ENCODE assay signal across 9 mouse cellular contexts in the genomic region with DNA sequence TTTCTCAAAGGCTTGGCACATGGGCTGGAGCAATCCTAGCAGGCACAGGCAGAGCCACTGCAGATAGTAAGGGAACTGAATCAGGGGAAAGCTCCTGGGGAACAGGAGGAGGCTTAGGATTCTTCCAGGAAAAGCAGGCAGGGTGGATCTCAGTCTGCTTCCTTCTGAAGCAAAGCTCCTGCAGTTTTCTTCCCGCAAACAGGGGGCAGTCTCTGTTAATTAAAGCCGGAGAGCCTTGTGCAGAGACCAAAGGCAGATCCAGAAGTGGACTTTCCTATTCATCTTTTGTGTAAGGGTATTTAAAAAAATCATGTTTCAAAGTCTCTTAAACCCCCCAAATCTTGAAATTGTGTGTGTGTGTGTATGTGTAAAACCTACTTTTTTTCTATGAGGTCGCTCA. TPM values are rescaled to one million over a fixed set of nuclear protein-coding genes. Genes with fewer than 3 reads are reported as not detected.
DNase-seq lines count a peak whose midpoint lies in the region; ATAC-seq and TF ChIP-seq lines count a peak whose summit lies in the region.
"Had no signal": no experiment of that assay in that cellular context is flagged by ENCODE, and none has a peak within 500 bp of the region (broad histone marks: within the 10 kb centered on the region; RNA-seq: fewer than 3 reads in every experiment).

No protein-coding gene starts in this region.

- H3K4me3 ChIP-seq in heart, postnatal 0 days (ENCODE audit: low read depth, low read length), result no peak overlapping the region
- H3K4me3 ChIP-seq in CH12.LX (replicated peaks in 1 of 3; ENCODE audit: low read depth in 2 of 3, low read length in 2 of 3, poor library complexity in 1 of 3), result no peak overlapping the region
- H3K4me3 ChIP-seq in liver, postnatal 0 days (ENCODE audit: low read depth, low read length), result no peak overlapping the region
- H3K4me3 ChIP-seq in forebrain, embryonic 11.5 days (ENCODE audit: low read depth, low read length), result no peak overlapping the region
- H3K4me3 ChIP-seq: heart, embryonic 15.5 days had no signal

- H3K36me3 ChIP-seq in heart, postnatal 0 days (replicated peaks; ENCODE audit: control insufficient read depth, insufficient read depth, low read length), result no peaks in the 10 kb centered on the region
- no peaks in the 10 kb centered on the region for H3K36me3 ChIP-seq in CH12.LX (replicated peaks in 1 of 2; ENCODE audit: control insufficient read depth in 1 of 2, insufficient read depth in 1 of 2, low read length in 1 of 2)
- no peaks in the 10 kb centered on the region for H3K36me3 ChIP-seq in liver, postnatal 0 days (replicated peaks; ENCODE audit: insufficient read depth, low read length)
- no peaks in the 10 kb centered on the region for H3K36me3 ChIP-seq in forebrain, embryonic 11.5 days (ENCODE audit: control insufficient read depth, insufficient read depth, low read length)
- H3K36me3 ChIP-seq: heart, embryonic 15.5 days had no signal

- in situ Hi-C loops in CH12.LX (cut with MboI; ENCODE audit: low pct_ligation_motif_present, low pct_unique_long_range_greater_than_20kb, low sequenced_read_pairs), result no loop called here

- TF ChIP-seq CTCF in heart, postnatal 0 days (IDR thresholded peaks at IDR 0.05; ENCODE audit: low read depth), result peak; percentile 60
- peak; percentile 16 to 63; a peak in 2 of 4 replicates for TF ChIP-seq CTCF in CH12.LX (conservative IDR thresholded peaks at IDR 0.05 in 1 of 2, IDR thresholded peaks at IDR 0.05 in 1 of 2; ENCODE audit: low read depth in 2 of 2, low read length in 2 of 2)
- TF ChIP-seq CTCF in liver, postnatal 0 days (IDR thresholded peaks at IDR 0.05; ENCODE audit: low read depth), result peak; percentile 62

- no peak overlapping the region for H3K4me2 ChIP-seq in heart, postnatal 0 days (ENCODE audit: low read depth, low read length)
- no peak overlapping the region for H3K4me2 ChIP-seq in CH12.LX (ENCODE audit: insufficient read depth, low read depth, poor library complexity, severe bottlenecking)
- H3K4me2 ChIP-seq in liver, postnatal 0 days (ENCODE audit: low read depth, low read length), result no peak overlapping the region
- no peak overlapping the region for H3K4me2 ChIP-seq in forebrain, embryonic 11.5 days (ENCODE audit: low read depth, low read length, severe bottlenecking)
- H3K4me2 ChIP-seq: heart, embryonic 15.5 days had no signal

- H3K27me3 ChIP-seq in heart, postnatal 0 days (ENCODE audit: control insufficient read depth, insufficient read depth, low read length), result peaks cover 51% of the 10 kb centered on the region
- no peaks in the 10 kb centered on the region for H3K27me3 ChIP-seq in CH12.LX (replicated peaks)
- H3K27me3 ChIP-seq in liver, postnatal 0 days (ENCODE audit: insufficient read depth, low read length), result peaks cover 47% of the 10 kb centered on the region
- peaks cover 41% of the 10 kb centered on the region for H3K27me3 ChIP-seq in forebrain, embryonic 11.5 days (ENCODE audit: control insufficient read depth, insufficient read depth, low read length)

- no peak for TF ChIP-seq POLR2A in CH12.LX (IDR thresholded peaks at IDR 0.05; ENCODE audit: low read depth, low read length)

- no peaks in the 10 kb centered on the region for H3K9me3 ChIP-seq in heart, postnatal 0 days (replicated peaks; ENCODE audit: control insufficient read depth, low read length)
- H3K9me3 ChIP-seq in CH12.LX (replicated peaks; ENCODE audit: low read length), result peaks cover 20% of the 10 kb centered on the region
- no peaks in the 10 kb centered on the region for H3K9me3 ChIP-seq in liver, postnatal 0 days (ENCODE audit: low read length)
- H3K9me3 ChIP-seq in forebrain, embryonic 11.5 days (ENCODE audit: control insufficient read depth, low read length), result no peaks in the 10 kb centered on the region
- H3K9me3 ChIP-seq: heart, embryonic 15.5 days had no signal

- dilution Hi-C loops in CH12.LX (cut with MboI; ENCODE audit: extremely low pct_ligation_motif_present, extremely low pct_unique_long_range_greater_than_20kb, low sequenced_read_pairs), result no loop called here

- peaks cover 5% of the 10 kb centered on the region; the same call in 1 of the 2 replicates for H3K4me1 ChIP-seq in heart, postnatal 0 days (ENCODE audit: control insufficient read depth, insufficient read depth)
- H3K4me1 ChIP-seq in CH12.LX (ENCODE audit: control insufficient read depth in 1 of 2, insufficient read depth in 2 of 2), result no peaks in the 10 kb centered on the region
- H3K4me1 ChIP-seq in liver, postnatal 0 days (ENCODE audit: insufficient read depth), result no peaks in the 10 kb centered on the region
- 0 out of 2 replicates have a peak, but pooled peaks cover 7% of the 10 kb centered on the region for H3K4me1 ChIP-seq in forebrain, embryonic 11.5 days (replicated peaks; ENCODE audit: control insufficient read depth, insufficient read depth, low read length)

- H3K79me2 ChIP-seq in CH12.LX (replicated peaks; ENCODE audit: control insufficient read depth, extremely low read depth, insufficient read depth, poor library complexity, severe bottlenecking), result no peaks in the 10 kb centered on the region

- no peak overlapping the region for H3K27ac ChIP-seq in heart, postnatal 0 days (ENCODE audit: low read depth)
- no peak overlapping the region for H3K27ac ChIP-seq in CH12.LX (ENCODE audit: insufficient read depth, low read depth)
- no peak overlapping the region for H3K27ac ChIP-seq in liver, postnatal 0 days (ENCODE audit: low read depth)
- no peak overlapping the region for H3K27ac ChIP-seq in forebrain, embryonic 11.5 days (ENCODE audit: low read depth, low read length)
- H3K27ac ChIP-seq: heart, embryonic 15.5 days had no signal

- 13% methylated on average over 3 of the region's 3 CpGs for WGBS in heart, postnatal 0 days
- whole genome bisulfite sequencing in liver, postnatal 0 days (ENCODE audit: insufficient replicate concordance), result 18% methylated on average over 3 of the region's 3 CpGs
- WGBS in forebrain, embryonic 11.5 days, result 18% methylated on average over 3 of the region's 3 CpGs

- peak; percentile 64 for TF ChIP-seq RAD21 in CH12.LX (IDR thresholded peaks at IDR 0.05; ENCODE audit: low read depth, low read length)

- peak; percentile 35 for DNase-seq in heart, postnatal 0 days (ENCODE audit: low spot score)
- no peak for DNase-seq in heart, postnatal 25 days (ENCODE audit: low spot score)
- DNase-seq in CH12.LX (ENCODE audit: extremely low read depth), result no peak
- DNase-seq in adipocyte (ENCODE audit: low spot score), result peak; percentile 23
- DNase-seq in heart, postnatal 36 days, result peak; percentile 12 to 32
- no peak for DNase-seq in liver, postnatal 0 days
- no peak for DNase-seq in thymus, postnatal 25 days
- DNase-seq in forebrain, embryonic 11.5 days (ENCODE audit: low spot score), result no peak

- no peak for TF ChIP-seq EP300 in heart, postnatal 0 days (IDR thresholded peaks at IDR 0.05; ENCODE audit: low read depth)
- TF ChIP-seq EP300 in CH12.LX (IDR thresholded peaks at IDR 0.05; ENCODE audit: low read length), result no peak
- no peak for TF ChIP-seq EP300 in liver, postnatal 0 days (IDR thresholded peaks at IDR 0.05; ENCODE audit: low read depth)

- intact Hi-C loops in heart, postnatal 25 days (cut with DNase I), result loop anchor here (2.0 kb wide), 1 partner anchor 220 kb away; no protein-coding TSS in a partner anchor
- intact Hi-C loops in heart, postnatal 36 days (cut with DNase I), result loop anchor here (1.0 kb wide), 1 partner anchor 221 kb away; no protein-coding TSS in a partner anchor

- no peak for ATAC-seq in heart, postnatal 0 days (ENCODE audit: insufficient read depth, low read depth)
- no peak for ATAC-seq in liver, postnatal 0 days
- no peak for ATAC-seq in forebrain, embryonic 11.5 days (replicated peaks; ENCODE audit: low FRiP score)

- no peak overlapping the region for H3K9ac ChIP-seq in heart, postnatal 0 days (replicated peaks; ENCODE audit: low read depth, low read length)
- H3K9ac ChIP-seq in CH12.LX (ENCODE audit: insufficient read depth, low read depth), result no peak overlapping the region
- H3K9ac ChIP-seq in liver, postnatal 0 days (replicated peaks), result no peak overlapping the region
- H3K9ac ChIP-seq in forebrain, embryonic 11.5 days (ENCODE audit: low read length), result no peak overlapping the region
- H3K9ac ChIP-seq: heart, embryonic 15.5 days had no signal

TF ChIP-seq in CH12.LX, 34 proteins besides CTCF, POLR2A, EP300 and RAD21:
- peak; percentile 47 for TF ChIP-seq SMC3 (IDR thresholded peaks at IDR 0.05; ENCODE audit: low read depth, low read length)
- no peak for TF ChIP-seq USF1 (IDR thresholded peaks at IDR 0.05; ENCODE audit: low read depth, low read length)

RNA-seq across cellular contexts. Expression of gene Shisa9, which starts 3.1 kb away (rescaled TPM):
- total RNA-seq in heart, postnatal 0 days (2014; rRNA removed; ENCODE audit: low replicate concordance), result 0.04 TPM in 1 of 2 replicates, not detected in the other
- 0.10 and 0.11 TPM in 2 replicates for polyA plus RNA-seq in heart, postnatal 0 days (2015; fragmentation: Nextera tagmentation; extraction: Ambion mirVana)
- total RNA-seq in heart, postnatal 25 days (2021), result under 1 TPM in 1 of 2 experiments, not detected in 1; 0.21 TPM
- total RNA-seq in CH12.LX (2012; rRNA removed) (not detected in 2 replicates), CH12.LX (2014; rRNA removed) (not detected in 2 replicates)
- not detected in 2 replicates for polyA plus RNA-seq in CH12.LX (2012; ENCODE audit: insufficient read length, low read depth)
- total RNA-seq in heart, postnatal 36 days (2021), result not detected
- polyA plus RNA-seq in liver, postnatal 0 days (2015; fragmentation: Nextera tagmentation; extraction: Ambion mirVana), result 0.45 and 0.58 TPM in 2 replicates
- 0.72 and 0.86 TPM in 2 replicates for polyA plus RNA-seq in forebrain, embryonic 11.5 days (2014; fragmentation: Nextera tagmentation; extraction: Ambion mirVana)

Comparison
In these comparisons a context has a peak if more than half of its experiments do, and no peak if none do; other contexts are left out.
1. DNase-seq: peak in heart, postnatal 0 days (single experiment), adipocyte (single experiment) and heart, postnatal 36 days (2 of 2); none in heart, postnatal 25 days (single experiment), CH12.LX (single experiment), liver, postnatal 0 days (single experiment), thymus, postnatal 25 days (single experiment) and forebrain, embryonic 11.5 days (single experiment).
2. Peak in every context shown above with its lines, with median percentiles within 50 percentile points of each other: CTCF ChIP-seq.